Mouse (Mus musculus) left cerebral cortex, adult 8-10 months (tissue): ENCODE data around the gene Mical3. TPM values are rescaled to one million over a fixed set of nuclear protein-coding genes. Genes with fewer than 3 reads are reported as not detected.

Experiments used
- DNase-seq, 2 experiments: peaks; one replicate each; pipeline ENCODE4 v3.0.0; 2022; ENCODE audit warnings: low spot score in 2 of 2
- total RNA-seq, 4 experiments: library from RNA; stranded (reverse); gene quantifications; 2 replicates each; pipeline ENCODE4 v1.2.4; 2022

The Mical3 gene
- total RNA-seq, 4 experiments from 2014 or later, result 105 to 113 (median 110) TPM

DNA sequence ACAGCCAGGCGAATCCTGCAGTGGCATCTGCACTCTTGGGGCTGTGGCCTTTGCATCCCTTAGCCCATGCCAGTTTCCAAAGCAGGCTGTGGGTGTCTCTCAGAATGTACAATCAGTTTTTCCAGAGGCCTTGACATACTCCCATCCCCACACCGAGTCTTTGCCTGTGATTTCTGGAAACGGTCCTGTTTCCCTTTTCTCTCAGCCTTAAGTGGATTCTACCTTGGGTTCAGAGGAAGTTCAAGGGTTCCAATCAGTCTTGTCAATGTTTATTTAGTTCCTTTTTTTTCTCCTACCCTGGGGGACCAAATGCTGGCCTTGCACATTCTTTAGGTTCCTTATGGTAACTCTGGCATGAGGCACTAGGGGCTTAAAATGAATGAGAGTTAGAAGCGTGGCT is 16.0 kb upstream of the Mical3 start:
- DNase-seq, result no peak

DNA sequence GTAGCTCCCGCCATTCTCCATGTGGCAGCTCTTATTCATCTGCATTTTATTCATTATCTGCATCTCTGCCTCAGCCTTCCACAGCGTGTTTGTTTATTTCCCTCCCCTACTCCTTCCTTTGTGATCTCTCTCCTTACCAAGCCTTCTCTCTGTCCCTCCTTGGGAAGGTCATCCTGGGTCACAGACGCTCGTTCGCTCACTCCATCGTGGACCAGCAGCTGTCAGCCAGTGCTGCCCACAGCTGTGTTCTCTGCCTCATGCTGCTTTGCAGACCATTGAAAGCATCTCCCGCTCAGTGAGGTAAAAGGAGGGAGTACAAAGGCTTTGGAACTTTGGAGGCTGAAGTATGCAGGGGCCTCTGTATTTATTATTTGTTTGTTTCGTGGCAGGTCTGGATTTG is 15.1 kb upstream of the Mical3 start:
- DNase-seq, result no peak

DNA sequence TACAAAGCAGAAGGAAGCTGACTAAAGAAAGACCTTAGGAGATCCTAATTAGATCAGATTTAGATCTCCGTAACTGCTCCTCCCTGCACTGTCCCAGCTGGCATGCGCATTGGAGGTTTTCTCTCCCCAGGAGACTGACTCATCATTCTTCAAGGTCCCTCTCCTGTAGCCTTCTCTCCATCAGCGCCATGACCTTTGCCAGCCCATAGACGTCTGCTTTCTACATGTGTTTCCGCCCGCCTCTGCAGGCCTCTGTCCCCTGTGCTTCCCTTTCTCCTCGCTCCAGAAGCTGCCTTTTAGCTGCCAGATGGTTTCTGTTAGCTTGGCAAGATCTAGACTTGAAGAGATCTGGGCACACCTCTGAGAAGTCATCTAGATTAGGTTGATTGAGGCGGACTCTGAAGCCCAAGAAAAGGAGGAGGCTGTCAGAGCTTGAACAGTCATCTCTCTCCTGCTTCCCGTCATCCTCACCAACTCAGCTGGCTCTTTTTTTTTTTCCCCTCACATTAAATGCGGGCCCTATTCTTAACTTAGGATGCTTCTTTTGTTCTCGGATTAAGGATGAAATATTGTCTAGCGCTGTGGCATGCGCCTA is 14.3 kb upstream of the Mical3 start:
- no peak for DNase-seq

DNA sequence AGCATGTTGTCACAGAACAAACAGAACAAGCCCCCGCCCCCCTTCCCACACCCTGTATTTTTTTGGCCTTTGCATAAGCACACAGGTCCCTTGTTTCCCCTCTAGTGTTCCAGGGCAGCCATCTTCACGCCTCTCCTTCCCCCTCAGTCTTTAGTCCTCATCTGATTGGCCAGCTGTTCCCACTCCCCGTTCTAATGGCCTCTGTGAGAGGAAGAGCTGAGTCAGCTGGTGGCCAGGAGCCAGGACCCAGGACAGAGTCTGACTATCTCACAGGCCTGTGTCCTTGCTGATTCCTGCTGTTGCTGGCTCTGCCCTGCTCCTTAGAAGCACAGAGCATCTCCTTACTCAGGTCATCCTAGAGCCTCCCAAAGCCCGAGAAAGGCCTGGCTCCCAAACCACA is 13.3 kb upstream of the Mical3 start:
- no peak for DNase-seq

DNA sequence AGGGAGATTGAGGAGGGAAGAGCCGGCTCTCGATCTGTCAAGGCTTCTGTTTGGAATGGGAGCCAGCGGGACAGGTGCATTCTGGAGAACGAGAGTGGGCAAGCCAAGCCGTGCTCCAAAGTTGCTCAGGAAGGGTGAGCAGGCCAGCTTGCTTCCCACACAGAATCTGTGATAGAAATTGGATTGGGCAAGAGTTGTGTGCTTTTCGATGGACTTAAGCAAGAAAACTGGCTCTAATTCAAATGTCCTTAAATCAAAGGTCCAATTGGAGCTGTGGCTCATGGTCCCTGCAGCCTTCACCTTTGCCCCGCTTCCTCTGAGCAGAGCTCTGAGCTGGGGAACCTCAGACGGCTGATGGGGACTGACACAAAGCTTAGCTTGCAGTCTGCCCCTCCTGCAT is 12.6 kb upstream of the Mical3 start:
- DNase-seq, result no peak

- DNase-seq, result no peak
Observed at GRCm38 (mm10) chr6:121142298-121142697, 11.5 kb upstream of the Mical3 start.

GRCm38 (mm10) chr6:121139271-121139670 is 8.5 kb upstream of the Mical3 start:
- DNase-seq, result no peak

DNA sequence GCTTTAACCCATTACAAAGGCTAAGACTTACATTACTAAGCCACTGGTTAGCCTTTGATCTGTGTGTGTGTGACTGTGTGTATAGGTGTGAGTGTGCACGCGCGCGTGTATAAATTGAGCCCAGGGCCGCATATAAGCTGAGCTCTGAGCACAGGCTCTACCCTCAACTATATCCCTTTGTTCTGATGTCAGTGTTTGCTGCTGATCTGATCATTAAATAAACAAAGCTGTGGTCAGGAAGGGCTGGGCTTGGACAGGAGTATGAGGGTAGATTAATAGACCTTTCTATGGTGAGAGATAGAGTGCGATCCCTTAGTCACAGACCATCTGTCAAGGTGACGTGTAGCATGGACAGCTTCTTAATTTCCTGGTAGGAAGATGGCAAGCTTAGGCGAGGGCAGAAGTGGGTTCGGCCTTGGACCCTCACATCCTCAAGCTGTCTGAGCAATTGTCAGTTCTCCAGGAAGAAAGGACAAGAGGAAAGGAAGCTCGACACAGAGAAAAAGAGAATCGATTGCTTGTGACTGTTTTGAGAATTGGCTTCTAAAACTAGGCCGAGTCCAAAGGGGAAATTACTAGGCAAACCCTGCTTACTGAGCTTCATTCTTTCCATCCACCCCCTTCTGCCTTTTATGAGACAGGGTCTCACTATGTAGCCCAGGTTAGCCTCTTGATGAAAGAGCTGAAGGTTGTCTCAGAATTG is 7.7 kb upstream of the Mical3 start:
- DNase-seq, result no peak

DNA sequence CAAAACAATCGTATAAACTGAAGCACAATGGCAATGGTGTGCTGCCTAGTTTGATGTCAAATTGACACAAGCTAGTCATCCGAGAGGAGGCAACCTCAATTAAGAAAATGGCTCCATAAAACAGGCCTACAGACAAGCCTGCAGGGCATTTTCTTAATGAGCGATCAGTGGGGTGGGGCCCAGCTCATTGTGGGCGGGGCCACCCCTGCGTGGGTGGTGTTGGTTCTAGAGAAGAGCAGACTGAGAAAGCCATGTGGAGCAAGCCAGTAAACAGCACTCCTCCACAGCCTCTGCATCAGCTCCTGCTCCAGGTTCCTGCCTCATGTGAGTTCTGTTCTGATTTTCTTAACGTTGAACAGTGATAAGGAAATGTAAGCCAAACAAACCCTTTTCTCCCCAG is 6.4 kb upstream of the Mical3 start:
- no peak for DNase-seq

GRCm38 (mm10) chr6:121134884-121135283 is 4.1 kb upstream of the Mical3 start:
- no peak for DNase-seq

- no peak for DNase-seq
Observed at GRCm38 (mm10) chr6:121134249-121134648, 3.5 kb upstream of the Mical3 start.

GRCm38 (mm10) chr6:121130039-121130705 is 627 bp downstream of the Mical3 start:
- DNase-seq, result peak; percentile 85 to 89

DNA sequence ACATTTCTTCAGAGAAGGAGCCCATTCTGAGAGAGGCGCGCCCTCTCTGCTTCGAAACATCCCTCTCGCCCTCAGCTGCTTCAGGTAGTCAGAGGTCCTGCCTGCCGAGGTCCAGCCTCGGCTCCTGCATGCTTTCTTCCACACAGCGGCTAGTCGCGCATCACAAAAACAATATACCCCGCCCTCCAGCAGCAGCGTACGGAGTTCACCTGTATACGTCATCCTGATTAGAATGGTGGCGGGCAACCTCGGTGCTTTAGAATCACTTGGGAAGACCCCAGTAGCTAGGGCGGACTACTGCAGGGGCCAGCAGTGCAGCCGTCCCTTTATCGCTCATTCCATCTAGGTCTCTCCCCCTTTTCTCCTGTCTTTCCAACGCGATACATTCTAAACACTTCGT is 1.3 kb downstream of the Mical3 start:
- DNase-seq, result peak; percentile 40 to 50

DNA sequence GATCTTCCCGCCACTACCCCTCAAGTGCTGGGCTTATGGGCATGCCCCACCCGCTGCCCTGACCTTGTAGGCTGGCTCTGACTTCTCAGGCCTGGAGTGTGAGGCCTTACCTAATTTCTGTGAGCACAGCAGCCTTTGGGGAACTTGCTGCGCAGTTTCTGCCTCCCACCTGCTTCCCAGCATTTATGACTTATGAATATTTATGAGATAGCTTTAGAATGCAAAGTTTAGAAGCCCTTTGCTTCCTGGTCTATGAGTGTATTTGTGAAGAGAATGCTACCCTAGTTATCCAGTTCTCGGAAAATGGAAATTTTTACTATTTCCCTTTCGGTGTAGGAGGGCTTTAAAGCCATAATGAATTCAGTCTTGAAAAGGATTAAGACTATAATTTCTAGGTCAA is 2.1 kb downstream of the Mical3 start:
- DNase-seq, result peak in 1 of 2 experiments; percentile 40

- DNase-seq, result no peak
Observed at GRCm38 (mm10) chr6:121127726-121128125, 3.1 kb downstream of the Mical3 start.

GRCm38 (mm10) chr6:121126202-121126601 is 4.6 kb downstream of the Mical3 start:
- no peak for DNase-seq

DNA sequence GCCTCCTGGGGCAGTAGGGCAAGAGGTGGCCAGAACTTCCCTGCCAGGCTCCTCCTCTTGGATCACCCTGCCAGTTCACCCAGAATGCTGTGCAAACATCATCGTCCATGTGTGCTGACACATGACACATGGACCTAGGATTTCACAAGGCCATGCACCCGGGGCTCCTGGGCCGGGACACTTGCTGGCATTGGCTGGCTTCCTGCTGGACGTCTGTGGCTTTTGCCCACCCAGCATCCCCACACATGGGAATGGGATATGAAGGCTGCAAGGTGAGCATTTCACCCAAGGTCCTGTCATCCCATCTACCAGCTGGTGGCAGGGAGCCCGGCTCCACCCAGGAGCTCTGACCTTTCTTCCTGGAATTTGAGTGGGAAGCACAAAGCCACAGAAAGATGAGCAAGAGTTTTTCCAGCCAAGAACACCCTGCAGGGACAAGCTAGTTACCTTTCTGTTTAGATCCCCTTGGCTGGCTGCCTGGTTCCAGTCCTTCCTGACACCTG is 8.0 kb downstream of the Mical3 start:
- DNase-seq, result no peak

DNA sequence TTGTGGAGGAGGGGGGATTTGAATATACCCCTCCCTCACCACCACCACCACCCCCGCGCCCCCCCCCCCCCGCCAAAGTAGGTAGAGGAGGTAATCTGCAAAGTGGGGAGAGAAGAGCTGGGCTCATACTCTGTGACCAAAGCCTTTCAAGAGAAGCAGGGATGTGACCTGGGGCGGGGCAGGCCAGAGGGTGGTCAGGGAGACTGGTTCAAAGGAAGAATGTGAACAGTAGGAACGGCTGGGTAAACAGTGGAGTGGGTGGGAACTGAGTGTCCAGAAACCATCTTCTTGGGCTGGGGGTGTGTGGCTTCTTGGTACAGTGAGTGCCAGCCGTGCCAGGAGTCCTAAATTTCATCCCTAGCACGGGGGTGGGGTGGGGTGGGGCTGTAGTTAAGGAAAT is 10.0 kb downstream of the Mical3 start:
- DNase-seq, result no peak

- DNase-seq, result no peak
Observed at GRCm38 (mm10) chr6:121117971-121118755, 12.6 kb downstream of the Mical3 start.

- no peak for DNase-seq
Observed at GRCm38 (mm10) chr6:121117142-121117541, 13.7 kb downstream of the Mical3 start.

DNA sequence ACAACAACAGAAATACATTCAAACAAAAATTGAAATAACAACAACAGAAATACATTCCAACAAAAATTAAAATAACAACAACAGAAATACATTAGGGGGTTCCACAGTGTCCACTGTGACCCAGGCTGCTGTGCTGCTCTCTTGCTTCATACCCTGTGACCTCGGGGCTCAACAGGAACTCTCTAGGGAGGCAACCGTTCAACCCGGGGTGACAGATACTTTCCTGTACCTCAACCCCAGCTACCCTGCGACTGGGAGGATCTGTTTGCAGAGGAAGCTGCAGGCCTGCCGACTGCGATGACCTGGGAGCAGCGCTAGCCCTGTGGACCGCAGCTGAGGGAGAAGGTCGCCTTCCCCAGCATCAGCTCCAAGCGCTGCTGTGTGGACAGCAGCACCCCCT is 14.4 kb downstream of the Mical3 start:
- no peak for DNase-seq
